Mouse (Mus musculus) left cerebral cortex, postnatal 25 days (tissue): ENCODE data around the gene Tmem104. TPM values are rescaled to one million over a fixed set of nuclear protein-coding genes. Genes with fewer than 3 reads are reported as not detected.

Experiments used
- DNase-seq, 2 experiments: peaks; one replicate each; pipeline ENCODE4 v3.0.0; 2022; ENCODE audit warnings: low spot score in 2 of 2, mixed read lengths in 1 of 2
- intact Hi-C: fragments of 180-260 bp; cut with DNase I; formaldehyde crosslinking; loops from one replicate; pipeline ENCODE4 v1.15.1; 2025
- microRNA-seq, 2 experiments: library from miRNA; unstranded; fragments of <30 nt; microRNA quantifications; one replicate each; pipeline ENCODE4 v1.2.0; 2022
- total RNA-seq, 2 experiments: library from RNA; stranded (reverse); gene quantifications; 2 replicates each; pipeline ENCODE4 v1.2.3; 2021

The Tmem104 gene
- total RNA-seq, 2 experiments from 2014 or later: 15.8 to 18.2 TPM

- intact Hi-C loops: no loop called here
- DNase-seq: no peak
Measured at GRCm38 (mm10) chr11:115289885-115290284, 102.6 kb downstream of the Tmem104 start.

GRCm38 (mm10) chr11:115290314-115290713 is 103.0 kb downstream of the Tmem104 start:
- DNase-seq: no peak
- intact Hi-C loops: no loop called here

- no peak for DNase-seq
- intact Hi-C loops: no loop called here
Measured at GRCm38 (mm10) chr11:115290919-115291318, 103.6 kb downstream of the Tmem104 start.

GRCm38 (mm10) chr11:115291503-115291902 is 104.2 kb downstream of the Tmem104 start:
- DNase-seq: no peak
- intact Hi-C loops: no loop called here

GRCm38 (mm10) chr11:115292631-115293375 is 105.5 kb downstream of the Tmem104 start:
- intact Hi-C loops: no loop called here
- no peak for DNase-seq

- no peak for DNase-seq
- intact Hi-C loops: no loop called here
Measured at GRCm38 (mm10) chr11:115295939-115296338, 108.7 kb downstream of the Tmem104 start.

Small RNA genes lying within 50 kb of the gene (microRNA-seq; reads per million reads assigned to microRNA genes)
- gene Gm25837: 0 reads per million in 2 experiments

Other genes starting within 250 kb of the Tmem104 start
- not detected for gene Cd300c, start 218.3 kb upstream of the Tmem104 start, total RNA-seq
- gene Cd300ld, start 197.6 kb upstream of the Tmem104 start, total RNA-seq: not detected
- gene Cd300c2, start 185.6 kb upstream of the Tmem104 start, total RNA-seq: 1 to 10 TPM; 2.8 to 3.0 TPM
- gene Cd300ld2, start 171.3 kb upstream of the Tmem104 start, total RNA-seq: not detected
- under 1 TPM in 1 of 2 experiments, not detected in 1; 0.55 TPM for gene Cd300ld4, start 160.5 kb upstream of the Tmem104 start, total RNA-seq
- gene Cd300ld5, start 149.7 kb upstream of the Tmem104 start, total RNA-seq: under 1 TPM; 0.55 to 0.60 TPM
- under 1 TPM in 1 of 2 experiments, not detected in 1; 0.60 TPM for gene Cd300ld3, start 139.1 kb upstream of the Tmem104 start, total RNA-seq
- gene Cd300e, start 125.3 kb upstream of the Tmem104 start, total RNA-seq: not detected
- under 1 TPM; 0.76 to 0.99 TPM for gene Rab37, start 96.1 kb upstream of the Tmem104 start, total RNA-seq
- under 1 TPM; 0.16 to 0.41 TPM for gene Cd300lf, start 53.5 kb upstream of the Tmem104 start, total RNA-seq
- 10 to 100 TPM; 79.2 to 86.5 TPM for gene Slc9a3r1, start 24.1 kb upstream of the Tmem104 start, total RNA-seq
- 10 to 100 TPM; 20.1 to 22.3 TPM for gene Nat9, start 372 bp downstream of the Tmem104 start, total RNA-seq
- 10 to 100 TPM; 41.0 to 42.0 TPM for gene Grin2c, start 79.8 kb downstream of the Tmem104 start, total RNA-seq
- 10 to 100 TPM; 14.5 to 17.4 TPM for gene Fdxr, start 89.6 kb downstream of the Tmem104 start, total RNA-seq
- 10 to 100 TPM in 1 of 2 experiments, 1 to 10 TPM in 1; 9.5 to 10.8 TPM for gene Fads6, start 110.2 kb downstream of the Tmem104 start, total RNA-seq
- gene Otop2, start 119.7 kb downstream of the Tmem104 start, total RNA-seq: under 1 TPM; 0.62 to 0.96 TPM
- gene Ush1g, start 134.6 kb downstream of the Tmem104 start, total RNA-seq: under 1 TPM; 0.18 to 0.28 TPM
- under 1 TPM in 1 of 2 experiments, not detected in 1; 0.14 TPM for gene Otop3, start 147.2 kb downstream of the Tmem104 start, total RNA-seq
- gene Hid1, start 180.3 kb downstream of the Tmem104 start, total RNA-seq: 100 to 1,000 TPM; 108 to 111 TPM
- 10 to 100 TPM; 19.8 to 20.9 TPM for gene Cdr2l, start 194.4 kb downstream of the Tmem104 start, total RNA-seq
- gene Mrpl58, start 216.3 kb downstream of the Tmem104 start, total RNA-seq: 100 to 1,000 TPM; 107 to 109 TPM
- 100 to 1,000 TPM; 447 to 455 TPM for gene Atp5h, start 232.5 kb downstream of the Tmem104 start, total RNA-seq
- 10 to 100 TPM; 70.9 to 72.5 TPM for gene Kctd2, start 232.6 kb downstream of the Tmem104 start, total RNA-seq